Mouse (Mus musculus): ENCODE results near the gene Gm19410.
A peak's percentile ranks its signal among the peaks of the same experiment; 100 is the strongest.

The Gm19410 gene

GRCm38 (mm10) chr8:35765499-35766193, at the start of gene Gm19410:
Gene Gm19410 (plus strand): TSS chr8:35765790.
- DNase-seq, result peak; percentile 19 to 38

GRCm38 (mm10) chr8:35730776-35731175, 34.8 kb upstream of the Gm19410 start:
- no peak for DNase-seq

- DNase-seq, result peak in 1 of 2 experiments; percentile 9
Measured at GRCm38 (mm10) chr8:35735438-35735837, 30.2 kb upstream of the Gm19410 start.

- no peak for DNase-seq
Measured at GRCm38 (mm10) chr8:35756202-35756601, 9.4 kb upstream of the Gm19410 start.

- DNase-seq, result no peak
Measured at GRCm38 (mm10) chr8:35765020-35765419, 570 bp upstream of the Gm19410 start.

- DNase-seq, result no peak
Measured at GRCm38 (mm10) chr8:35773508-35773907, 7.9 kb downstream of the Gm19410 start.
